Mouse (Mus musculus): ENCODE measurements around the gene Gm10277.

GRCm38 (mm10) chr11:77760031-77760430 lies 27.5 kb downstream of the Gm10277 start:
- TF ChIP-seq CTCF (IDR thresholded peaks at IDR 0.05; ENCODE audit: borderline replicate concordance, insufficient read depth, low read depth, low read length) (no peak), POLR2A (IDR thresholded peaks at IDR 0.05; ENCODE audit: borderline replicate concordance, insufficient read depth, low read length) (no peak)

Data from cerebellum, adult 2 months (tissue).